Mouse (Mus musculus) lung, postnatal 0 days (tissue): ENCODE results near the gene Slc44a5.

Source experiments
- CTCF ChIP-seq: IDR thresholded peaks from 2 replicates; pipeline ENCODE4 v1.5.1; 2016; ENCODE audit warnings: antibody characterized with exemption, mild to moderate bottlenecking
- EP300 ChIP-seq: IDR thresholded peaks from 2 replicates; pipeline ENCODE4 v1.6.1; 2016; ENCODE audit warnings: antibody characterized with exemption, mild to moderate bottlenecking, control low read depth

DNA sequence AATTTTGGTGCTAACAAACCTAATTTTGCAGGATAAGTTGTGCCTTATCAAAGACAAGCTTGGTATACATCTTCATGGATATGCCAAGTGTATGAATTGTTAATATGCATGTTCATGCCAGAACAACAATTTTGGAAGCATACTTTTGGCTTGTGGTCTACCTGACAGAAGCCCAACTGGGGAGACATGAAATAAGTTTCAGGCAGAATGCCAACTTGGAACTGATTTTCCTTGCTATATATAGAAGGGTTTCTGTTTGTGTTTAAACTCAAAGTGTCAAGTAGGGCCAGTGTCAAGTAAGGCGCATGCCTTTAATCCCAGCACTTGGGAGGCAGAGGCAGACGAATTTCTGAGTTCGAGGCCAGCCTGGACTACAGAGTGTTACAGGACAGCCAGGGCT, 149.3 kb downstream of the Slc44a5 start:
- TF ChIP-seq EP300 (no peak), CTCF (no peak)
